Mouse (Mus musculus): Measurements from ENCODE around the gene Gm45753. TPM values are rescaled to one million over a fixed set of nuclear protein-coding genes. Genes with fewer than 3 reads are reported as not detected.

Gene Gm45753
- not detected in 2 replicates for total RNA-seq (2023)

DNA sequence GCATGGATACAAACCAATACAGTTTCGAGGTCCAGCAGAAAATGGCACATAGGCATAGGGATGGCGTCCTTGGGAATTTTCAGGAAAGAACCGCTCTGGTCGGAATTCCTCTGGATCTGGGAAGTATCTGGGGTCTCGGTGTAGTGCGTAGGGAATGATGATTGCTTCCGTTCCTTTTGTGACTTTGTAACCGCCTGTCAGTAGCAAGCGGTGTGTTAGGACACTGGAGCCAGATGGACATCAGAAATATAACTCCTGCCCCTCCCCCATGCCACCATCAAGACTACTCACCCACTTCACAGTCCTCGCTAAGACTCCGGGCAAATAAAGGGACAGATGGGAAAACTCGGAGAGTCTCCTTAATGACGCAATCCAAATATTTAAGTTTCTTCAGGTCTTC is at the start of gene Gm45753:
TSS of gene Gm45753 (minus strand) at position 101 of the 400 bp plus-strand sequence.

DNA sequence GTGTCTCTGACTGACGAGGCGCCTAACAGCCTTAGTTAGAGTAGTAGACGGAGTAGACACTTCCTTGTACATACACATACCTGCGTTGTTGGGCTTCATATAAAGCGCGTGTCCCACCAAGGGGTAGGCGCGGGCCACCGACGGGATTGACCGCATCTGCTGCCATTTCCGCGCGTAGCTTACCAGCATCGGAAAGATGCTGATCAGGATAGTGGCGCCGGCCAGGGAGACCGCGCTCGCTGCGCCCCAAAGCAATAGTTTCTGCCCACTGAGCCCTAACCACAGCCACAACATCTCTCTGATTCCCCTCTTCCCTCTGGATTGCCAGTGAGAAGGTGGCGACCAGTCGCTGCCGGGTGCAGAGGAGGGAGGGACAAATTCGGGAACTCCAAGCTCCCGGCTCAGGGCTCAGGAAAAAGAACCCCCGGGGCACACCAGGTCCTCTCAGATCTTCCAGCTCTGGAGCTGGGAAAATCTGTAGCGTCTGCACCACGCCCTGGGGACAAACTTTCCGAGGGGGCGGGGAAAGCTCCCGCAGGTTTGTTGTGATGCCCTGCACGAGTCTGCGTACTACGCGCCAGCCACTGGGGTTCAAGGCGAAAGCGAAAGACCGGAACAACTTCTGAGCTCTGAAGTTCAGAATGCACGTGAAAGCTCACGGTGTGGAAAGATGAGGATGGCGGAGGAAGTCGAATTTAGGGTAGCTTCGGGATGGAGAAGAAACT is 24.6 kb upstream of the Gm45753 start, which contains the start of gene Cyp4v3:
TSS of gene Cyp4v3 (minus strand) at position 532 of the 725 bp plus-strand sequence.

DNA sequence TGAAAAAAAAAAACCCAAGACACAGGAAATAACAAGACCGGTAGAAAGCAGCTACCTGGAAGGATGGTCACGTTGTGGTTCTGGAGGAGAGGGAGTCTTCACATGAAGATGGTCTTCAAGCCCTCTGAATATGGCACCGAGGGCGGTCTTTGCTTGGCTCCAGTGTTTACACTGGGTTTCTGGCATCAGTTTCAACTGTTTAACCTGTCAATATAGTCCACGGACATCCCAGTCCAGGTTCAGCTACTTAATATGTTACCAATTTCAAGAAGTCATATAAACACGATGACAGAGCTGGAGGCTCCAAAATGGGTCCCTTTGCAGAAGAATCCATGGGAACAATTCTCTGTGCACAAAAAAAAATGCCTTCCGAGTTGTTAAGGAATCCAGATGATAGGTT is 13.6 kb downstream of the Gm45753 start, which contains the start of gene Klkb1:
TSS of gene Klkb1 (minus strand) at position 173 of the 400 bp plus-strand sequence.

DNA sequence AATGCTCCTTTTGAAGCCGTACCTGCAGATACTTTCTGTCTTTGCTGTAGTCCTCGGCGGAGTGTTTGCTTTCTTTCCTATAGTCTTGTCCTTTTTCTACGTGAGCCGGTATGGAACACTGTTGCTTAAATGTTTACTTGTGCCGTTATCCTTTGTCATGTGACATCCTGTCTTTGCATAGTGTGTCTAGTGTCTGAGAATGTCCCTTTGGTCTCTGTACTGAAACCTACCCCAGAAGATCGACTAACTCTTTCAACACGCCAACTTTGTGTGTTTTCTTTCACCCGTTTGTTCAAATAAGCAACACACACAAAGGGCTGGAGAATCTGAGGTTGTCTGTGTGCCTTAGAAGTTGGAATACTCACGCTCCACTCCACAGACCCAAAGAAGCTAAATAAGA is 46.3 kb downstream of the Gm45753 start, which contains the start of gene F11:
TSS of gene F11 (minus strand) at position 112 of the 400 bp plus-strand sequence.

Other genes with a start within 250 kb of the Gm45753 start
- gene Mtnr1a, start 239.3 kb downstream of the Gm45753 start, total RNA-seq (2023) = not detected in 2 replicates
- not detected in 2 replicates for gene F11, start 46.4 kb downstream of the Gm45753 start, total RNA-seq (2023)
- gene Klkb1, start 13.6 kb downstream of the Gm45753 start, total RNA-seq (2023) = not detected in 2 replicates
- 2.8 and 2.9 TPM in 2 replicates for gene Cyp4v3, start 24.8 kb upstream of the Gm45753 start, total RNA-seq (2023)
- 0.14 and 0.16 TPM in 2 replicates for gene Fam149a, start 73.8 kb upstream of the Gm45753 start, total RNA-seq (2023)
- 0.28 and 0.77 TPM in 2 replicates for gene Tlr3, start 102.6 kb upstream of the Gm45753 start, total RNA-seq (2023)
- gene Sorbs2, start 199.3 kb upstream of the Gm45753 start, total RNA-seq (2023) = 0.13 and 0.45 TPM in 2 replicates